Mouse (Mus musculus) CH12F3 (cell line): ENCODE data around the gene Soga1.

ENCODE experiments used
- in situ Hi-C: fragments of 300-500 bp; cut with MboI; formaldehyde crosslinking; loops from 2 replicates; pipeline ENCODE4 v1.14.3; 2020; ENCODE audit warnings: low sequenced_read_pairs

Gene Soga1

DNA sequence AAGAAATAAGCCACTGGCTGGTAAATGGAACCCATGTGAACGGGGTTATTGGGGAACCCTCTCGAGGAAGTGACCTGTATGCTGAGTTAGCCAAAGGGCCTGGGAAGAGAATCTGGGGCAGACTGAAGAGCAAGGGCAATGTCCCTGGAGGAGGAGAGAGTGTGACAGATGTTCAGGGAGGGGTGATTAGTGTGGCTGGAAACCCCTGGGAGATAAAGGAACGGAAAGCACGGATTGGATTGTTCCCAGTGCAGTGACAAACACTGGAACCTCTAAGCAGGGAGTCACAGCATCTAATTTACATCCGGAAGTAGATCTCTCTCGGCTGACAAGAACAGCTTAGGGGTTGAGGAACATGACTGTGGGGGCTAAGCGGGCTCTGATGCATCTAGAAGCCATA is 2.9 kb upstream of the Soga1 start:
- in situ Hi-C loops = loop anchor here (10.0 kb wide), 1 partner anchor 207 kb away; no protein-coding TSS in a partner anchor

- in situ Hi-C loops = loop anchor here (10.0 kb wide), 1 partner anchor 207 kb away; no protein-coding TSS in a partner anchor
Observed at GRCm38 (mm10) chr2:157081331-157081730, 2.3 kb upstream of the Soga1 start.

DNA sequence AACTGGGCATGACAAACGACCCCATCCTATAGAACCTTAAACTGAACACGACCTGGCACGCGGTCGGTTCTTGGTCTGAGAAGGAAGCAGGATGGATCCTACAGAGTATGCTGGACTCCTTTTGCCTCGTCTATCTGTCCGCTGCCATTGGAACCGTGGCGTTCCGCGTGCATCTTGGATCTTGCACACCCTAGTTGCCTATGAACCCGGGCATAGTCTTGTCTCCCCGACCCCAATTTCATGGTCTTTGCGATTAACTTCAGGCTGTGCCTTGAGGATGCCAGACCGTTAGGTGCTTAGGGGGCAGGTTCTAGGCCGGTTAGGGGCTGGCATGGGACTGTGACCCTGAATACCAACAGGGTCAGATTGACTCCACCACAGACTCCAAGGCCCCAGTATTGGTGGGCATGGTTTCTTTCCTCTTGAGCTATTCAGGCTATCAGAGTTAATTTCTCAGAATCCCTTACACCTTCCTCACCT is 687 bp upstream of the Soga1 start:
- in situ Hi-C loops = loop anchor here (10.0 kb wide), 1 partner anchor 205 kb away; no protein-coding TSS in a partner anchor

DNA sequence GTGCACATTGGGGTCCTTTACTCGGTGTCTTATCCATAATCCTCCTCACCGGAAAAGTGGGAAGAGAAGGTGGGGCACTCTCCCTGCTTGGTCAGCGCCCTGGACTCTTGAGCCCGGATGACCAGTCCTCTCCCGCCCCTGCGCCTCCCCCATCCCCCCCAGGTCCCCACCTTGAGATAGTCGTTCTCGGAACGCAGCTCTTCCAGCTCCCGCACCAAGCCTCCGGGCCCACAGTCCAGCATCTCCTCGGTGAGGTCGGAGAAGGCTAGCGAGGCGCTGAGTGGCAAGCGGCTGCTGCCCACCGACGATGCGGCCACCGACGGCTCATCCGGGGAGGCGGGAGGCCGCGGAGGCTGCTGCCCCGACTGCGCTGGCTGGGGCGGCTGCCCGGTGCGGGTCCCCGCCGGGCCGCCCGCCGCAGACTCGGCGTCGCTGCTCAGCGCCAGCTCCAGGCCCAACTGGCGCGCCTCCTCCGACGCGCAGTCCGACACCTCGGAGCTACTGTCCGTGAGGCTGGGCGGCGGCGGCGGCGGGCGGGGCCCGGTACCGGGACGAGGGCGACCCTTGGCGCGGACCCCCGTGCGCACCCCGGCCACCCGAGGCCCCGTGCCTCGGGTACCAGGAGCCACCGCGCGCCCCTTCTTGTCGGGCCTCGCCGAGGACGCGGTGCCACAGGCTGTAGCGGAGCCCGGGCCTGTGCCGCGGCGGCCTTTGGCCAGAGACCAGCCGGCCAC is 828 bp downstream of the Soga1 start:
- in situ Hi-C loops = no loop called here

GRCm38 (mm10) chr2:157077641-157078058 is 1.4 kb downstream of the Soga1 start:
- in situ Hi-C loops = no loop called here

- in situ Hi-C loops = no loop called here
Observed at GRCm38 (mm10) chr2:157077160-157077559, 1.9 kb downstream of the Soga1 start.

DNA sequence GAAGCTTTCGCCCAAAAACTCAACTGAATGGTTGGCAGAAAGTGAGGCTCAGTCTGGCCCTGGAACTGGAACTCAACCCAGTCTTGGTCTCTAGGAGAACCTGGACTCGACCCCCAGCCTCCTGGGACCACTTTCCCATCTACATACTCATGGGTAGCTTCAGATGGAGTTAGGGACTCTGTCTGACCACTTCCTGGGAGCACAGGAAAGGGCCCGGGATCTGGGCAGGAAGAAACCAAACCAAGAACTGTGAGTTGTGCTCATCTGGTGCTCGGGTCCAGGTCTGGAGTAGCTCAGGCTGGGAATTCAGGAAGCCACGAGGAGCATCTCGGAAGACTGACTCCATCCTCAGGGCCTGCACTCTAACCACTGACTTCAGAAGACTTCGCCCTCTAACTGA is 2.5 kb downstream of the Soga1 start:
- in situ Hi-C loops = no loop called here

DNA sequence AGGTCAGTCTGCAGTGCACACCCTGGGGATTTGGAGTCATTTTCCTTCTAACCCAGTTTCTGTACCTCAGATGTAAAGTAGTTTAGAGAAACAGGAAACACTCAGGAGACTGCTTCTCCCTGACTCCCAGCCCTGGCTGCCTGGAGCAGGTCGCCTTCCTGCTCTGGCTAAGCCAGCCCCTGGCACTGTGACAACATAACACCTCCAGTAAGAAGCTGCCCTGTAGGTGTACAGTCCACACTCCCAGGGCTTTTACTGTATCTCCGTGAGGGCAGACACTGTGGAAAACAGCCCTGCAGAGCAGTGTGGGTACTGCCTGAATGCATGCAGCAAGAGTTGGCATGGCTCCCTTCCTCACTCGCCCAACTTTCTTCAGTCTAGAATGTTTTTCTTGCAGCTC is 3.4 kb downstream of the Soga1 start:
- in situ Hi-C loops = no loop called here

DNA sequence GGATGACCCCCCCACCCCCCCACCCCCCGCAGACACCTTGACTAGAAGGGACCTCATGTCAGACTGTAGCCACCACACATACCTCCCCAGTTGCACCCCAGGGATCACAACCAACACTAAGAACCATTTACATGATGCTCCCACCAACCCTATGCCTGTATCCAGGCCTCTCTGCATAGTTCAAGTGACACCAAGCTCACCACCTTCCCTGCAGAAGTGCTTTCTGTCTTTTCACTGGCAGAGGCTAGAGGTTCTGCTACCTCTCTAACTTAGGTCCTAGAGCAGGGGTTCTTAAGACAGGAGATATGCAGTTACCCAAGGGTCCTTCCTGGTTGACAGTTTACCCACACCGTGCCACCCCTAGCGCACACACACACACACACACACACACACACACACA is 3.8 kb downstream of the Soga1 start:
- in situ Hi-C loops = no loop called here

- in situ Hi-C loops = no loop called here
Observed at GRCm38 (mm10) chr2:157074772-157075171, 4.3 kb downstream of the Soga1 start.

GRCm38 (mm10) chr2:157074186-157074724 is 4.8 kb downstream of the Soga1 start:
- in situ Hi-C loops = no loop called here

DNA sequence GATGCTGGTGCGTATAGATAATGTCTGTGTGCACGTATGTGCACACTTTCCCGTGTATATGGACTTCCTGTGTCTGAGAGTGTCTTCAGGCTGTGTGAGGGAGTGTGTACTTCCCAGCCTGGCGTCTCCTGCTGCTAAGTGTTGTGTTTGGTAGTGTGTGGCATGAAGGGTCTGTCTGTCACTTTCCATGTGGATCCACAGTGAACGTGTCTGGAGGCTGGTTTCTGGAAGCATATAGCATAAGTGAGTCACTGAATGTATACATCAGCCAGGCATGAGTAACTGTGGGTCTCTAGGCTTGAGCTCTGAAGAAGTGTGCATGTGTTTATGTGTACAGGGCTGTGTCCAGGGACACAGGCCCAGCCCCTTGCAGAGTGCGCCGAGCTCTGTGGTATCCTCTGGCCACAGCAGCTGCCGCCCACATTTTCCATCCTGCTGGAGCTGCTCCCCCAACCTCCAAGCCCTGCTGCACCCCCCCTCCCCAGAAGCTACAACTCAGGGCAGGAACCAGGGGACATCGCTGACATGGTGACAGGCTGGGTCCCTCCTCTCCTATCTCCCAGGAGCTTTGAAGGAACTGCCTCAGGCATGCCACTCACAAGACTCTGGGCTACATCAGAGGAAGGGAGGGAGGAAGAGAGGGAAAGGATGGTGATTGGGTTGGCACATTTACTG is 5.5 kb downstream of the Soga1 start:
- in situ Hi-C loops = no loop called here

- in situ Hi-C loops = no loop called here
Observed at GRCm38 (mm10) chr2:157072316-157072990, 6.6 kb downstream of the Soga1 start.

GRCm38 (mm10) chr2:157071556-157071955 is 7.5 kb downstream of the Soga1 start:
- in situ Hi-C loops = no loop called here

DNA sequence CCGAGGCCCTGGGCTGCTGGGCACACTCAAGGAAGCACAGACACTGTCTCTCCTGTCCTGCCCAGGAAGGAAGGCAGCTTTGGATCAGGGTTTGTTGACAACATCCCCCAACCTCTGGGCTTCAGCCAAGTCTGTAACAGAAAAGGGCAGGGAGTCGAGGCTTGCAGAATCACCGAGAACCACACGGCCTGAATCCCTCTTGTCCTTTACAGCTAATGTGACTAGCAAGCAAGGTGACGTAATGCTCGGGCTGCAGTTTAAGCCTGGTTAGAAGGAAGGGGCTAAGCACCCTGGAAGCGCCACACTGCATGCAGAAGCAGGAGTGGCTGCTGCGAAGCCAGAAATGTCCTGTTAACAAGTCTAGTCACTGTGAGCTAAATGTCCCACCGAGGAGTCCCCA is 8.7 kb downstream of the Soga1 start:
- in situ Hi-C loops = no loop called here

DNA sequence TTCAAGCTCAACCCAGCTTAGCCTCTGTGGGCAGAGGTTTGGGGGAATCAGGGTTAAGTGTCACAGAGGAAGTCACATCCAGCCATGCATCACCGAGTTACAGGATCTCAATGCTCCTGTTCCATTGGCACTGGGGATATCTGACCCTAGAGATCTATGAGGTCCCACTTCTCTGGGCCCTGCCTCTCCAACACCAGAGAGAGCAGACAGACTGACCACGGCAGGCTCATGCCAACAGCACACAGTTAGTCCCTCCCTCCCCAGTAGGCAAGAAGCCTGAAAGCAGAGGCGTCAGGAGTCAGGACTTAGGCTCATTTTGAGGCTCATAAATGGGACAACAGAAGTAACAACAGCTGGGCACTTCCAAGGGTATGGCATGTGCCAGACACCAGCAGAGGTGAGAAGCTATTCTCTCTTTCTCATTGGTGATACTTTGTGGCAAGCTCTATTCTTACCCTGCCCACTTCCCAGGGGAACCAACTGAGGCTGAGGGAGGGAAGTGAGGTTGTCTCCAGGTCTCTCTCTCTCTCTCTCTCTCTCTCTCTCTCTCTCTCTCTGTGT is 9.2 kb downstream of the Soga1 start:
- in situ Hi-C loops = no loop called here

DNA sequence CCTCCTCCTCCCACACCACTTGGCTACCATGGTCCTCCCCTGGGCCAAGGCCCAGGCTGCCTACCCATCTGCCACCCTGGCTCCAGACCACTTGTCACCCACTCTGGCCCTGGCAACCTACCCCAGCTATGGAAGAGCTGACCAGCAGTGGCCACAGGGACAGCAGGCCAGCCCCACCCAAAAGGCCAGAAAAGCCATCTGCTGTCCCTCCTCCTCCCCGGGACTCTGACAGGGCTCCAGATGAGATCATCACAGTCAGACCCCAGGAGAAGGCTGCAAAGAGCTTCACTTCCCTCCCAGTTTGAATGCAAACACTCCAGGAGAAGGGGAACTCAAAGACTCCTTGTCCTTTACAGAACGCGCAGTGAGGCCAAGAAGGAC is 9.7 kb downstream of the Soga1 start:
- in situ Hi-C loops = no loop called here

- in situ Hi-C loops = no loop called here
Observed at GRCm38 (mm10) chr2:157068701-157069354, 10.2 kb downstream of the Soga1 start.

- in situ Hi-C loops = no loop called here
Observed at GRCm38 (mm10) chr2:157066731-157067430, 12.2 kb downstream of the Soga1 start.

DNA sequence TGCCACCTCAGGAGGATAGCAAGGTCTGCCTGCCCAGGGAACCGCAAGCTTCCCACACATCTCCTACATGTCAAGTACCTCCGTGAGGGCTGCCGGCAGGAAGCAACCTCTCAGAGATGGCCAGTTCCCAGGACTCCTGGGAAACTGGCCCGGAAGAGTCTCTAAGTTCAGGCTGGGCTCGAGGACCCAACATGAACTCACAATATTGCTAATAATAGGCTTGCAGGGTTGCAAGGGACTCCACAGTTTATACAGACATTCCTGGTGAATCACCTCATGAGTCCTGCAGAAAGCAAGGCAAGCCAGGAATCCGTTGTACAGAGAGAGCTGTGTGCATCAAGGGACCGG is 13.2 kb downstream of the Soga1 start:
- in situ Hi-C loops = no loop called here
